ENCODE assay signal across 8 mouse cellular contexts in genomic region chr16:55476544-55477208, GRCm38 (mm10).
DNase-seq lines count a peak whose midpoint lies in the region; ATAC-seq and TF ChIP-seq lines count a peak whose summit lies in the region.

No protein-coding gene starts in this region.

- no peaks in the 10 kb centered on the region for H3K9me3 ChIP-seq in embryonic facial prominence, embryonic 11.5 days (replicated peaks; ENCODE audit: control insufficient read depth, low read length)
- no peaks in the 10 kb centered on the region for H3K9me3 ChIP-seq in hindbrain, embryonic 14.5 days (ENCODE audit: control insufficient read depth, low read length)
- no peaks in the 10 kb centered on the region for H3K9me3 ChIP-seq in midbrain, embryonic 16.5 days (replicated peaks; ENCODE audit: control insufficient read depth, low read length, poor library complexity, severe bottlenecking)

- CTCF ChIA-PET in Patski (lab: Charles Lee): interaction anchor here (0.7 to 3.1 kb wide), 18 partner anchors 8 to 1520 kb away, joined by 3 to 18 read pairs (median 4); no protein-coding TSS in a partner anchor

- POLR2A ChIA-PET in Patski (lab: Charles Lee): no interaction called here

- no peak overlapping the region for H3K4me2 ChIP-seq in embryonic facial prominence, embryonic 11.5 days (ENCODE audit: low read depth, low read length)
- H3K4me2 ChIP-seq in hindbrain, embryonic 14.5 days (replicated peaks): peak overlapping the region; percentile 34
- H3K4me2 ChIP-seq in midbrain, embryonic 16.5 days (ENCODE audit: low read length): 0 out of 2 replicates have a peak overlapping the region, but pooled peaks have one; percentile 4

- no peaks in the 10 kb centered on the region for H3K27me3 ChIP-seq in Patski
- H3K27me3 ChIP-seq in embryonic facial prominence, embryonic 11.5 days (ENCODE audit: control insufficient read depth, insufficient read depth, low read length): no peaks in the 10 kb centered on the region
- no peaks in the 10 kb centered on the region for H3K27me3 ChIP-seq in hindbrain, embryonic 14.5 days (ENCODE audit: control insufficient read depth, insufficient read depth, low read length)
- H3K27me3 ChIP-seq in midbrain, embryonic 16.5 days (ENCODE audit: control insufficient read depth, insufficient read depth, low read depth, low read length): no peaks in the 10 kb centered on the region

- TF ChIP-seq CTCF in Patski (IDR thresholded peaks at IDR 0.05): peak; percentile 72

- ATAC-seq in Patski: peak; percentile 81
- ATAC-seq in embryonic facial prominence, embryonic 11.5 days (replicated peaks; ENCODE audit: insufficient number of reproducible peaks, low FRiP score, low TSS enrichment, low read depth): 0 out of 2 replicates have a peak, but pooled peaks have one; percentile 61
- peak; percentile 57; the same call in 1 of the 2 replicates for ATAC-seq in hindbrain, embryonic 14.5 days (ENCODE audit: low FRiP score)
- ATAC-seq in midbrain, embryonic 16.5 days: peak; percentile 78
- no peak for ATAC-seq in erythroblast, adult 5-6 weeks (replicated peaks; ENCODE audit: low FRiP score, poor library complexity, severe bottlenecking)

- intact Hi-C loops in left cerebral cortex, postnatal 4 days (cut with DNase I): loop anchor here (10.0 kb wide), 1 partner anchor 492 kb away; no protein-coding TSS in a partner anchor

- no peak overlapping the region for H3K4me3 ChIP-seq in embryonic facial prominence, embryonic 11.5 days (ENCODE audit: low read depth, low read length)
- no peak overlapping the region for H3K4me3 ChIP-seq in hindbrain, embryonic 14.5 days (replicated peaks; ENCODE audit: low read length)
- H3K4me3 ChIP-seq in midbrain, embryonic 16.5 days (ENCODE audit: low read depth, low read length): no peak overlapping the region

- no peak overlapping the region for H3K27ac ChIP-seq in embryonic facial prominence, embryonic 11.5 days (replicated peaks; ENCODE audit: low read depth, low read length)
- no peak overlapping the region for H3K27ac ChIP-seq in hindbrain, embryonic 14.5 days
- no peak overlapping the region for H3K27ac ChIP-seq in midbrain, embryonic 16.5 days (ENCODE audit: low read length)

- in situ Hi-C loops in Patski (cut with MboI; ENCODE audit: low pct_unique_long_range_greater_than_20kb): loop anchor here (5.0 kb wide), 1 partner anchor 386 kb away; no protein-coding TSS in a partner anchor

- H3K4me1 ChIP-seq in embryonic facial prominence, embryonic 11.5 days (ENCODE audit: control insufficient read depth, insufficient read depth, low read length): no peaks in the 10 kb centered on the region
- H3K4me1 ChIP-seq in hindbrain, embryonic 14.5 days (replicated peaks; ENCODE audit: control insufficient read depth, insufficient read depth, low read length): no peaks in the 10 kb centered on the region; the same call in 1 of the 2 replicates
- peaks cover 3% of the 10 kb centered on the region; the same call in 1 of the 2 replicates for H3K4me1 ChIP-seq in midbrain, embryonic 16.5 days (ENCODE audit: control insufficient read depth, insufficient read depth, low read length)

- H3K9ac ChIP-seq in embryonic facial prominence, embryonic 11.5 days (replicated peaks; ENCODE audit: low read length): no peak overlapping the region; the same call in 1 of the 2 replicates
- no peak overlapping the region for H3K9ac ChIP-seq in hindbrain, embryonic 14.5 days
- H3K9ac ChIP-seq in midbrain, embryonic 16.5 days (ENCODE audit: low read depth, low read length): no peak overlapping the region

- WGBS in embryonic facial prominence, embryonic 11.5 days: 23% methylated on average over 17 of the region's 17 CpGs
- WGBS in hindbrain, embryonic 14.5 days: 27% methylated on average over 17 of the region's 17 CpGs
- 26% methylated on average over 17 of the region's 17 CpGs for WGBS in midbrain, embryonic 16.5 days

- no peaks in the 10 kb centered on the region for H3K36me3 ChIP-seq in embryonic facial prominence, embryonic 11.5 days (replicated peaks; ENCODE audit: control insufficient read depth, insufficient read depth, low read depth, low read length)
- no peaks in the 10 kb centered on the region for H3K36me3 ChIP-seq in hindbrain, embryonic 14.5 days (replicated peaks; ENCODE audit: control insufficient read depth, insufficient read depth)
- no peaks in the 10 kb centered on the region for H3K36me3 ChIP-seq in midbrain, embryonic 16.5 days (ENCODE audit: control insufficient read depth, insufficient read depth, low read length)

- DNase-seq in left cerebral cortex, adult 18-20 months (ENCODE audit: low spot score in 2 of 2): peak; percentile 22 to 38
- DNase-seq in left cerebral cortex, postnatal 4 days: no peak
- no peak for DNase-seq in Patski (ENCODE audit: low read depth, low spot score)
- peak; percentile 91 for DNase-seq in embryonic facial prominence, embryonic 11.5 days (ENCODE audit: low spot score)
- peak; percentile 96 for DNase-seq in hindbrain, embryonic 14.5 days (ENCODE audit: low spot score)
- DNase-seq in left cerebral cortex, adult 9 months (ENCODE audit: low spot score in 2 of 2): peak; percentile 18 to 70

Comparison
In these comparisons a context has a peak if more than half of its experiments do, and no peak if none do; other contexts are left out.
1. DNase-seq: peak in left cerebral cortex, adult 18-20 months (2 of 2), embryonic facial prominence, embryonic 11.5 days (single experiment), hindbrain, embryonic 14.5 days (single experiment) and left cerebral cortex, adult 9 months (2 of 2); none in left cerebral cortex, postnatal 4 days (single experiment) and Patski (single experiment).